Mouse (Mus musculus): ENCODE results near the gene Chd2. TPM values are rescaled to one million over a fixed set of nuclear protein-coding genes. Genes with fewer than 3 reads are reported as not detected.
A peak's percentile ranks its signal among the peaks of the same experiment; 100 is the strongest.

Chd2 gene
- polyA plus RNA-seq (2014; fragmentation: Nextera tagmentation; extraction: Ambion mirVana) = 61.0 and 66.1 TPM in 2 replicates

- DNase-seq (ENCODE audit: low spot score) (peak; percentile 79), ATAC-seq (replicated peaks; ENCODE audit: low FRiP score) (peak; percentile 57)
- H3K4me2 ChIP-seq (ENCODE audit: low read depth, low read length, severe bottlenecking) = peak within 1 kb of the TSS; percentile 70
- peak within 1 kb of the TSS; percentile 93 for H3K9ac ChIP-seq (ENCODE audit: low read length)
- H3K9me3 ChIP-seq (ENCODE audit: control insufficient read depth, low read length) = no peaks in the 10 kb centered on the region
- H3K27me3 ChIP-seq (ENCODE audit: control insufficient read depth, insufficient read depth, low read length) = no peaks in the 10 kb centered on the region
- peak within 1 kb of the TSS; percentile 59 for H3K4me3 ChIP-seq (ENCODE audit: low read depth, low read length)
- peaks cover under 1% of the 10 kb centered on the region; the same call in 1 of the 2 replicates for H3K36me3 ChIP-seq (ENCODE audit: control insufficient read depth, insufficient read depth, low read length)
- peak within 1 kb of the TSS; percentile 98 for H3K27ac ChIP-seq (ENCODE audit: low read depth, low read length)
- under 1% methylated on average over 15 of the region's 15 CpGs for WGBS
- peaks cover 1% of the 10 kb centered on the region; the same call in 1 of the 2 replicates for H3K4me1 ChIP-seq (replicated peaks; ENCODE audit: control insufficient read depth, insufficient read depth, low read length)
Observed at GRCm38 (mm10) chr7:73541412-73542130, at the start of gene Chd2. Gene Chd2 (minus strand): TSS chr7:73541830.

GRCm38 (mm10) chr7:73590757-73591156 is 49.1 kb upstream of the Chd2 start:
- DNase-seq (ENCODE audit: low spot score) (no peak), ATAC-seq (replicated peaks; ENCODE audit: low FRiP score) (no peak)
- 94% methylated on average over 5 of the region's 5 CpGs for WGBS
- Histone ChIP-seq H3K27ac (ENCODE audit: low read depth, low read length) (no peak overlapping the region), H3K36me3 (ENCODE audit: control insufficient read depth, insufficient read depth, low read length) (no peaks in the 10 kb centered on the region), H3K4me2 (ENCODE audit: low read depth, low read length, severe bottlenecking) (no peak overlapping the region), H3K9ac (ENCODE audit: low read length) (no peak overlapping the region), H3K4me3 (ENCODE audit: low read depth, low read length) (no peak overlapping the region), H3K4me1 (replicated peaks; ENCODE audit: control insufficient read depth, insufficient read depth, low read length) (peaks cover 10% of the 10 kb centered on the region; the same call in 1 of the 2 replicates), H3K27me3 (ENCODE audit: control insufficient read depth, insufficient read depth, low read length) (no peaks in the 10 kb centered on the region), H3K9me3 (ENCODE audit: control insufficient read depth, low read length) (no peaks in the 10 kb centered on the region)

- Histone ChIP-seq H3K9me3 (ENCODE audit: control insufficient read depth, low read length) (no peaks in the 10 kb centered on the region), H3K4me3 (ENCODE audit: low read depth, low read length) (no peak overlapping the region), H3K36me3 (ENCODE audit: control insufficient read depth, insufficient read depth, low read length) (no peaks in the 10 kb centered on the region), H3K9ac (ENCODE audit: low read length) (no peak overlapping the region), H3K4me1 (replicated peaks; ENCODE audit: control insufficient read depth, insufficient read depth, low read length) (peaks cover 8% of the 10 kb centered on the region; the same call in 1 of the 2 replicates), H3K27me3 (ENCODE audit: control insufficient read depth, insufficient read depth, low read length) (no peaks in the 10 kb centered on the region), H3K4me2 (ENCODE audit: low read depth, low read length, severe bottlenecking) (no peak overlapping the region), H3K27ac (ENCODE audit: low read depth, low read length) (no peak overlapping the region)
- ATAC-seq (replicated peaks; ENCODE audit: low FRiP score) (no peak), DNase-seq (ENCODE audit: low spot score) (no peak)
- 60% methylated on average over 14 of the region's 14 CpGs for WGBS
Observed at GRCm38 (mm10) chr7:73589208-73589771, 47.7 kb upstream of the Chd2 start.

GRCm38 (mm10) chr7:73588351-73588906 is 46.8 kb upstream of the Chd2 start:
- H3K9me3 ChIP-seq (ENCODE audit: control insufficient read depth, low read length) = no peaks in the 10 kb centered on the region
- H3K4me3 ChIP-seq (ENCODE audit: low read depth, low read length) = no peak overlapping the region
- no peak overlapping the region for H3K27ac ChIP-seq (ENCODE audit: low read depth, low read length)
- no peak overlapping the region for H3K4me2 ChIP-seq (ENCODE audit: low read depth, low read length, severe bottlenecking)
- H3K4me1 ChIP-seq (replicated peaks; ENCODE audit: control insufficient read depth, insufficient read depth, low read length) = peaks cover 2% of the 10 kb centered on the region; the same call in 1 of the 2 replicates
- no peak overlapping the region for H3K9ac ChIP-seq (ENCODE audit: low read length)
- no peaks in the 10 kb centered on the region for H3K27me3 ChIP-seq (ENCODE audit: control insufficient read depth, insufficient read depth, low read length)
- no peak for DNase-seq (ENCODE audit: low spot score)
- WGBS = 90% methylated on average over 8 of the region's 8 CpGs
- no peak for ATAC-seq (replicated peaks; ENCODE audit: low FRiP score)
- H3K36me3 ChIP-seq (ENCODE audit: control insufficient read depth, insufficient read depth, low read length) = no peaks in the 10 kb centered on the region

GRCm38 (mm10) chr7:73586717-73587116 is 45.1 kb upstream of the Chd2 start:
- Histone ChIP-seq H3K4me2 (ENCODE audit: low read depth, low read length, severe bottlenecking) (no peak overlapping the region), H3K27ac (ENCODE audit: low read depth, low read length) (no peak overlapping the region), H3K4me1 (replicated peaks; ENCODE audit: control insufficient read depth, insufficient read depth, low read length) (peaks cover 2% of the 10 kb centered on the region; the same call in 1 of the 2 replicates), H3K4me3 (ENCODE audit: low read depth, low read length) (no peak overlapping the region), H3K27me3 (ENCODE audit: control insufficient read depth, insufficient read depth, low read length) (no peaks in the 10 kb centered on the region), H3K9me3 (ENCODE audit: control insufficient read depth, low read length) (no peaks in the 10 kb centered on the region), H3K36me3 (ENCODE audit: control insufficient read depth, insufficient read depth, low read length) (no peaks in the 10 kb centered on the region), H3K9ac (ENCODE audit: low read length) (no peak overlapping the region)
- ATAC-seq (replicated peaks; ENCODE audit: low FRiP score) (no peak), DNase-seq (ENCODE audit: low spot score) (no peak)
- WGBS = 93% methylated on average over 6 of the region's 6 CpGs

- H3K4me1 ChIP-seq (replicated peaks; ENCODE audit: control insufficient read depth, insufficient read depth, low read length) = peaks cover 2% of the 10 kb centered on the region; the same call in 1 of the 2 replicates
- no peak overlapping the region for H3K4me3 ChIP-seq (ENCODE audit: low read depth, low read length)
- no peak for DNase-seq (ENCODE audit: low spot score)
- 71% methylated on average over 11 of the region's 11 CpGs for WGBS
- no peak overlapping the region for H3K9ac ChIP-seq (ENCODE audit: low read length)
- H3K4me2 ChIP-seq (ENCODE audit: low read depth, low read length, severe bottlenecking) = no peak overlapping the region
- no peaks in the 10 kb centered on the region for H3K36me3 ChIP-seq (ENCODE audit: control insufficient read depth, insufficient read depth, low read length)
- H3K27ac ChIP-seq (ENCODE audit: low read depth, low read length) = no peak overlapping the region
- no peak for ATAC-seq (replicated peaks; ENCODE audit: low FRiP score)
- H3K9me3 ChIP-seq (ENCODE audit: control insufficient read depth, low read length) = no peaks in the 10 kb centered on the region
- no peaks in the 10 kb centered on the region for H3K27me3 ChIP-seq (ENCODE audit: control insufficient read depth, insufficient read depth, low read length)
Observed at GRCm38 (mm10) chr7:73586206-73586605, 44.6 kb upstream of the Chd2 start.

- Histone ChIP-seq H3K9me3 (ENCODE audit: control insufficient read depth, low read length) (no peaks in the 10 kb centered on the region), H3K36me3 (ENCODE audit: control insufficient read depth, insufficient read depth, low read length) (no peaks in the 10 kb centered on the region), H3K4me3 (ENCODE audit: low read depth, low read length) (no peak overlapping the region), H3K27ac (ENCODE audit: low read depth, low read length) (no peak overlapping the region), H3K9ac (ENCODE audit: low read length) (no peak overlapping the region), H3K4me1 (replicated peaks; ENCODE audit: control insufficient read depth, insufficient read depth, low read length) (peaks cover 2% of the 10 kb centered on the region; the same call in 1 of the 2 replicates), H3K27me3 (ENCODE audit: control insufficient read depth, insufficient read depth, low read length) (no peaks in the 10 kb centered on the region), H3K4me2 (ENCODE audit: low read depth, low read length, severe bottlenecking) (no peak overlapping the region)
- 77% methylated on average over 22 of the region's 22 CpGs for WGBS
- no peak for ATAC-seq (replicated peaks; ENCODE audit: low FRiP score)
- no peak for DNase-seq (ENCODE audit: low spot score)
Observed at GRCm38 (mm10) chr7:73585114-73586032, 43.7 kb upstream of the Chd2 start.

Measured in forebrain, embryonic 11.5 days (tissue).